Mouse (Mus musculus) telencephalon, adult 2 months (tissue): ENCODE data around the gene Mlxip.

Experiments used
- DNase-seq: peaks from one replicate; pipeline ENCODE4 v3.0.0-alpha.2; 2011; ENCODE audit warnings: low read depth, low spot score

The Mlxip gene

DNA sequence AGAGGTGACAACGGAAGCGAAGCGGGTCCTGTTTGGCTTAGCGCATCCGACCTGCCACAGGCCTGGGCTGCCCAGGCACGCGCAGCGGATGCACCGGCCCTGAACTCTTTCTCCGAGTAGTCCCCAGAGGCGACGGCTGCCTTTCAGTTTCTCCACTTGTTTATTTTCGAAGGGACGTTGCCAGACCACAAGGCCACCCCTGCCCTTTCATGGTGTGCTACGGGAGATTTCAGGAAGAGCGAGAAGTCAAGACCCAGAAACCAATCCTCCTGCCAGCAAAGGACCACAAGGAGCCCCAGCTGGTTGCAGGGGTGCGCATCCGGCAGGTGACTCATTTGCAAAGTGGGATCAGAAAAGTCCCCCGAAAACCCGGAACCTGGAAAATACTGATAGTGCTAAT lies 12.6 kb upstream of the Mlxip start:
- no peak for DNase-seq

DNA sequence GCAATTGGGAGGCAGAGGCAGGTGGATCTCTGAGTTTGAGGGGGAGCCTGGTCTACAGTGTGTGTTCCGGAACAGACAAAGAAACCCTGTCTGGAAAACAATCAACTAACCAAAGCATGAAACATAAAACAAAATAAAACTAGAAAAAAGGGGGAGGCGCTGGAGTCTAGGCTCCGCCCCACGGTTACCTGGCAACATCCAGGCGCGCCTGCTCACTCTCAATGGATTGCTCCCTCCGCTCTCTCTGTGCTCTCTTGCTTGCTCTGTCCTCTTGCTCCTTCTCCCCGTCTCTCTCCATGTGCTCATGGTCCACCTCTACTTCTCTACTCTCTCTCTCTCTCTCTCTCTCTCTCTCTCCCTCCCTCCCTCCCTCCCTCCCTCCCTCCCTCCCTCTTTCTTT lies 11.9 kb upstream of the Mlxip start:
- DNase-seq, result no peak

DNA sequence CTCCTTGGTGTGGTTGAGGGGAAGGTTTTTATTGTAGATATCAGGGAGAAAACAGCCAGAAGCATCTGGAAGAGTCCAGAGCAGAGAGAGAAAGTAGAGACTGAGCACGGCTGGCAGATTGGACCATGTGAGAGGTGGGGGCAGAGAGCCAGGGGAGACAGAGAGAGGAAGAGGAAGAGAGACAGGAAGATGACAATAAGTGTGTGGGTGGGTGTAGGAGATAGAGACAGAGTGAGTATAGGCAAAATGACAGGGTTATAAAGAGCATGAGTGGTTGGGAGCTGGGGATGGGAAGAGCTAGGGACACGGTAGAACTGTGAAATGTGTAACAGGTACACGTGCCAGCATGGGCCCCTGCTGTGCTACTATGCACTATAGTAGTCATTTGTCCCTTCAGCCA lies 6.1 kb upstream of the Mlxip start:
- no peak for DNase-seq

DNA sequence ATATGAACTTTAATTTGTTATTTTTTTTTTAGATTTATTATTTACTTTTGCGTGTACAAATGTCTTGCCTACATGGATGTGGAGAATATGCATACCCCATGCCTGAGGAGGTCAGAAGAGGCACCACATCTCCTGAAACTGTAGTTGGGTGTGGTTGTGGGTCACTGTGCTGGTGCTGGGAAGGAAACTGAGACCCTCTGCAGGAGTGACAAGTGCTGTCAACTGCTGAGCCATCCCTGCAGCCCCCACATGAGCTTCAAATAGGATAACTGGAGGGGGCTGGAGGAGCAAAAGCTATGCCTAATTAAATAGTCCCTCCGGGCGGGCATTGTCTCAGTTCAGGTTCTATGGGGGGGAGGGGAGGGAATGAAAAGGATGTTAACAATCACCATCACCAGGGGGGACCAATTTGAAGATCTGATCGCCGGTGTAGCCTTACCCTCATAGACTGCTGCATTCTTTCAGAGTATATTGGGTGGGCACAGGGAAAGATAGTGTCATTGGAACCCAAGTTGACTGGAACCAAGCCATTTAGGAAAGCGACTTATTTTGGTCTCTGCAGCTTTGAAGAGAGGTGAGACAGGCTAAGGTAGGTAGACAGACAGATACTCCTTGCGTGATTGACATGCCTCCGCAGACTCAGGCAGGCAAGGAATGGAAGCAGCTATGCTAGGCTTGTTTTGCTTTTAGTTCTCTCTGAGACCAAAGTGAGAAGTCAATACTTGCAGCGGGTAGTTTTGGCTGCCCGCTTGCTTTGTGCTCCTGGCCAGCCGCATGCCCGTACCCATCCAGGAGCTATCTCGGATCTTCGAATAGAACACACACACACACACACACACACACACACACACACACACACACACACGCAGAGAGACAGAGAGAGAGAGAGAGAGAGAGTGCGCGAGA lies 3.8 kb upstream of the Mlxip start:
- DNase-seq, result no peak

DNA sequence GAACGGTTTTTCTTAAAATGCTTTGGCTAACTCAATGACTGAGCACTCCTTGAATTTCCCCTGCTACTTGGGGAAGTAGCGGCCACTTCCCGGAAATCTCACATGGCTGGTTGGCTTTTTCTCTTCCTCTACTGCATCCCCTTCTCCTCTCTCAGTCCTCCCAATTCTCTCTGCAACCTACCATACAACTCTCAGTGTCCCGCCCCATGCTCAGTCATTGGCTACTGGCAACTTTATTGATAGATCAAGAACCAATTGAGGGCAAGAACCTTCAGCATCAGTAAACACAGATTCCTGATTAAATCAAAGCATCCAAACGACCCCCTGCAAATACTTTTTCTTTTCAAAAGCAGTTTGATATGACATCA lies 3.2 kb upstream of the Mlxip start:
- DNase-seq, result peak; percentile 79

DNA sequence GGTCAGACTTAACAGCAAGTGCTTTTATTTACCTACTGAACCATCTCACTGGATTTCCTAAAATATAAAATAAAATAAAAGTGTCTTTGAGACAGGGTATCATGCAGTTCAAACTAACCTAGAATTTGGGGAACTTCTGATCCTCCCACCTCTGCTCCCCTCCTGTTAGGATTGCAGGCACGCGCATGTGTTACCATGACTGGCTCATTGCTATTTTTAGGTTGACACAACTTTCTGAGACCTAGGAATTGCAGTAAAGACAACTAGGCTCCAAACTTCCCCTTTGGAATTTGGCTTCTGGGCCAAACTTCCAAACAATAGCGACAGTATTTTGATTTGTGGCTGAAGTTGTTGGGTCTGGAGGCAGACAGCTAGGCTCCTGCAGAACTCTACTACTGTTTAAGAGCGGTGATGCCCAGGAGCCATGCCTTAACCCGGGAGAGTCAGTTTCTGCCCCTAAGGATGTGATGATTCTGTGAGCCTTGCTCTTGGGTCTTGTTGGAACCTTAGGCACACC lies 754 bp upstream of the Mlxip start:
- DNase-seq, result no peak

DNA sequence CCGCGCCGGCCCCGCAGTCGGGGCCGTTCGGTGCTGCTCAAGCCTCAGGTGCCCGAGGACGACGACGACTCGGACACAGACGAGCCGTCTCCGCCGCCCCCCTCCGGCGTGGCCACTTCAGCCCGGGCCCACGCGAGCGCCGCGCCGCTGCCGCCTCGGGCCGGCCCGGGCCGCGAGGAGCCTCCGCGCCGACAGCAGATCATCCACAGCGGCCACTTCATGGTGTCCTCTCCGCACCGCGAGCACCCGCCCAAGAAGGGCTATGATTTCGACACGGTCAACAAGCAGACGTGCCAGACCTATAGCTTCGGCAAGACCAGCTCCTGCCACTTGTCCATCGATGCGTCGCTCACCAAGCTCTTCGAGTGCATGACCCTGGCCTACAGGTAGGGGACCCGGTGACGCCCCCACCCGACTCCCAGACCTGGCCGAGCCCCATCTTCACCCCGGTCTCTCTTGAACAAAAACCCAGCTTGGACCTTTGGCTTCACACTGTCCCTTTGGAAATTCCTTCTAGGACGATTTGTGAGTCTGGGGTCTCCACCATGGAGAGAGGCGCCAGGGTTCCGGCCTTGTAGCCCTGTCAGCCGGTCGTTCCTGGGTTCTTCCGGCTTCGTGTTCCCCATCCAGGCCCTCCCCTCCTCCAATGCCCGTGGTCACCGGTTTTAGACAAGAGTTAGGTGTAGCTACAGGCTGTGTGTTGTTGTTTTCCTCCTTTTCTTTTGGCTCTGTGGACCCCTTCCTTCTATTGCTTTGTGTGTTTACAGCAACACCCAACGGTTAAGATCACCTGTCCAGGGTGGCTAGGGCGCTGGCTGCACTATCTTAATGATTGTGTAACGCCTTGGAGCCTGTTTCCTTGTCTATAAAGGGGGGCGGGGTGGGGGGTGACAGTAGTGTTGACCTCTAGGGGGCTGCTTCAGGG lies 621 bp downstream of the Mlxip start:
- DNase-seq, result no peak

DNA sequence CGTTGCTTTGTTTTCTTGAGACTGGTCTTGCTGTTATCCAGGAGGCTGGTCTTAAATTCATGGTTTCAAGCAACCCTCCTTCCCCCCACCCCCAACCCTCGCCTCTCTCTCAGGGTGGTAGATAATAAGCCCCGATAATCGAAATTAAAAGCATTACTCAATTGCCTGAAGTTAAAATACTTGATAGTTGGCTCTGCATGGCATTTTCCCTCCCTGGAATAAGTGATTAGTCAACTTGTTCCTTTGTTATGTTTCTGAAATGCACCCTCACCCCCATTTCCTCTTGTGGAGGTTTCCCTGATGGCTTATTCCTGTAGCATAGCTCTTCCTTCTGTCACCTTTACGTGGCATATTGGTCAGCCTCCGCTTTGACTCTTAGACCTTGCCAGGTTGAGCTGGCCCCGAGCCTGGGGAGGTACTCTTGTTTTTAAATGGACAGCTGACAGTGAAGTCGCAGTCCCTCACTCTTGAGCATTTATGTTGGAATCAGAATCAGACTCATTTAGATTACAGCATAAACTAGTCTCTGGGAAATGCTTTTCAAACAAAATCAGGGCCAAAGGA lies 2.4 kb downstream of the Mlxip start:
- no peak for DNase-seq

DNA sequence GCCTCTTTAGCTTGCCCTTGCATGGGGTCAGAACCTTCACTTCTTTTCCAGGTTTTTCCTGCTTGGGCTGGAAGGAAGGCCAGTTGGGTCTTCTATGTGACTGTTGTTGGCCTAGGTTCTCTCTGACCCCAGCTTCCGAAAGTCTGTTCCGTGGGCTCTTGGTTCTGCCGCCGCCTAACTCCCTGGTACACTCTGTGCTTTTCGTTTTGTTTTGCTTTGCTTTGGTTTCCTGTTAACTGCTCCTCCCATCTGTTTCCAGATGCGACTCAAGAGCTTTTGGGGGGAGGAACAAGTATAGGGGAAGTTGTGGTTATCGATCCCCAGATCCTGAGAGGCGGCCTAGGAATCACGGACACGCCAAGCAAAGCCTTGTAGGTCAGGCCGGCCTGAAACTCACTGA lies 3.2 kb downstream of the Mlxip start:
- no peak for DNase-seq

DNA sequence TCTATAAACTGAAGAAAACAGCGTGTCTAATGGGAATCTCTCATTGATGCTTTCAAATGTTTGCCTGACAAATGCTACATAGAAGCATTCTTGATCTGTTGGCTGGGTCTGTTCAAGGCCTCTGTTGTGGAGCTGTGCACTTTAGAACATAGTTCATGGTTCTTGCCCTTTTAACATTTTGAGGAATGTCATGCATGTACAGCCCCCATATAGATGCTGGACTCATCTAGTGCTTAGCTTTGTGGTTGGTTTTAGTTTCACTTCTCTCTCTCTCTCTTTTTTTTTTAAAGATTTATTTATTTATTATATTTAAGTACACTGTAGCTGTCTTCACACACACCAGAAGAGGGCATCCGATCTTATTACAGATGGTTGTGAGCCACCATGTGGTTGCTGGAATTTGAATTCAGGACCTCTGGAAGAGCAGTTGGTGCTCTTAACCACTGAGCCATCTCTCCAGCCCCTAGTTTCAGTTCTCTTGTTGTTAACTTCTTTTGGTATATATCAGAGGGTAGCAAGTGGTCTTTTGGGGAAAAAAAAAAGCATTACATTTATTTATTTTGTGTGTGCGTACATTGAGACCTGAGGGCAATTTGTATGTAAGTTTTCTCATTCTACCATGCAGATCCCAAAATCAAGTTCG lies 4.4 kb downstream of the Mlxip start:
- no peak for DNase-seq

DNA sequence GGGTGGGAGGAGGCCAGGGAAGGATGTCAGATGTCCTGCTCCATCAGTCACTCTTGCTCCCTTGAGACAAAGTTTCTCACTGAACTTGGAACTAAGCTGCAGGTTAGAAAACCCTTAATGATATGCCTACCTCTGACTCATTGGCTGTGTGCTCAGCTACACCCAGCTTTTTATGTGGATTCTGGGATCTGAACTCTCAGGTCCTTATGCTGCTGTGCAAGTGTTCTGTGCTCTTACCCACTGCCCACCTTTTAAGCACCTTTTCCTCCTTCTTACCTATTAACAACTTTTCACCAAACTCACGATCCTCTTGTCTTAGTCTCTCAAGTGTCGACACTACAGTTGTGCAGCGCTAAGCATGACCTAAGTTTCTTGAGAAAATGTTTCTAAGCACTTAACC lies 9.9 kb downstream of the Mlxip start:
- no peak for DNase-seq

DNA sequence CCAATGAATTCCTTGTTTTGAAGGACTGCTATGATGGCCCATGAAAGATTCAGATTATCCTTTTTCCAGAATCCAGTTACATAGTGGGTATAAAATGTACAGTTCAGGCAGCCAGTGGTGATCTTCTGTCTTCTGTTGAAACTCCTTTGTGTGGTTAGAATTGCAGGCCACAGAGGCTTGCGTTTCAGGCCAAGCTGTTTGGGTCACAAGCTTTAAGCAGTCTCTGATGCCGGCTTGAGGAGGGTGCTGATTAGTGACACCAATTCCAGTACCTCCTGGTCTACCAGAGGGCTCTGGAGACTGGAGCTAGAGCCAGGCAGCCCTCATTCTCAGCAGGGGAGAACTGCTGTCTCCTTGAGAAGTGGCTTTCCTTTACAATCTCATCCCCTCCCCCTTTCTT lies 12.4 kb downstream of the Mlxip start:
- no peak for DNase-seq

DNA sequence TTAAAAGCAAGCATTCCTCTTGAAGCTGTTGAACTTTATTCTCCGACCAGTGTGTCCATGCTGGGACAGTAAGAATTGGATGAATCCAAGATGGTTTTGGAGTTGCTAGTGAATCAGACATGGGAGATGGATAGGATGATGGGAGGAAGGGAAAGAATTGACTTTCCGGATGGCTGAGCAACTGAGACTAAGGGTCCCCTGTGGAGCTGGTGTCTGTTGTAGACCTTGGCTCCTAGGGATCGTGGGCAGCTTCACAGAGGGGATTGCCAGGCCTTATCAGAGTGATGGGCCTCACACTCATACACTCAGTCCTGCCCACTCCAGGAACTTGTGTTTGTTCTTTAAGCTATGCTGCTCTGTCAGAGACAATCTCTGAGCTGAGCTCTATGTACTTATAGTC lies 13.6 kb downstream of the Mlxip start:
- DNase-seq, result no peak

DNA sequence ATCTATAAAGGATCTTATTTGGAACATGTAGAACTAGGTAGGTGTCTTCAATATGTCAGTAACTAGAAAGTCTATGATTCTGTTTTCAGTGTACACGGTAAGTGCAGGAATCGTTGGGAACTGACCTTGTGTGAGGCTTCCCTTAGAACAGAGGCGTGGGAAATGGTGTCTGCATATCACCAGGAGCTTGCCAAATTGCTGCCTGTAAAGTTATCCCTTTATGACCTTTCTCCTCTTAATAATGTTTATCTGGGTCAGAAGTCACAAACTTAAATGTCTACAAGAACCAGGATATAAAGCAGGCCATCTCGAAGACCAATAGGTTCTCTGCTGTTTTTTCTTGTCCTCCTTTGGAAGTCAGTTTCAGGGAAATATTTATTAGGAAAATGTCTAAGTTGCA lies 17.6 kb downstream of the Mlxip start:
- DNase-seq, result no peak

DNA sequence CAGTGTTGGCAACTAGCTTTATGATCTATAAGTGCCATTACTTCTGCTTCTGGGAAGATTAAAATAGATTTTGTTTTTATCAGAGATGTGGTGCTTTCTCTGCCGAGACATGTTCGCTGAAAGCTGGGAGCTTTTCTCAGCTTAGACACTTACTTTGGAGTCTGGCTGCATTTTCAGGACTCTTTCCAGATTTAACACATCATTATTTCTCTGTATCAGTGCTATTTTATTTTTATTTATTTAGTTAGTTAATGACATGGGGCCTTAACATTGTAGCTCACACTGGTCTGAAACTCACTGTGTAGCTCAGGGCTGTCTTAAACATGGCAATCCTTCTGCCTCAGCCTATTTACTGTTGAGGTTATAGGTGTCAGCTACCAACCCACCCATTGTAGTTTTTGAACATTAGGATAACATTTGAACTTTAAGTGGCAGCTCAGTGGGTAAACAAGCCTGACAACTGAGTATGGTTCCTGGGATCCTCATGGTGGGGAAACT lies 19.3 kb downstream of the Mlxip start:
- no peak for DNase-seq

DNA sequence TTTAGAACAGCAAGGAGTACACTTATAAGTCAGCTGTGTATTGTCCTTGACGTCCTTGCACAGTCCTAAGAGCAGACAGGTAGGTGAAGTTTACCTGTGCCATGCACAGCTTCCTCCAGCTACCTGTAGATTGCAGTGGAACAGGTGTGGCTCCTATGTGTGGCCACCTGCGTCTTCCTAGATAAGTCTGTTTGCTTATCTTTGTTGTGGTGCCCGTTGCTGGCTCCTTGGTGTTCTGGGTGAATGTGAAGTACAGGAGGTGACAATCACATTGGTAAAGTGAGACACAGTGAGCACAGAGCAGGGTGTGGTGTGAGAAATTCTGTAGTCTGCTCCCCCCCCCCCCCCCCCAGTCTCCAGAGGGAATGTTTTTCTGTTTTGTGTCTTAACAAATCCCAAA lies 21.6 kb downstream of the Mlxip start:
- no peak for DNase-seq

DNA sequence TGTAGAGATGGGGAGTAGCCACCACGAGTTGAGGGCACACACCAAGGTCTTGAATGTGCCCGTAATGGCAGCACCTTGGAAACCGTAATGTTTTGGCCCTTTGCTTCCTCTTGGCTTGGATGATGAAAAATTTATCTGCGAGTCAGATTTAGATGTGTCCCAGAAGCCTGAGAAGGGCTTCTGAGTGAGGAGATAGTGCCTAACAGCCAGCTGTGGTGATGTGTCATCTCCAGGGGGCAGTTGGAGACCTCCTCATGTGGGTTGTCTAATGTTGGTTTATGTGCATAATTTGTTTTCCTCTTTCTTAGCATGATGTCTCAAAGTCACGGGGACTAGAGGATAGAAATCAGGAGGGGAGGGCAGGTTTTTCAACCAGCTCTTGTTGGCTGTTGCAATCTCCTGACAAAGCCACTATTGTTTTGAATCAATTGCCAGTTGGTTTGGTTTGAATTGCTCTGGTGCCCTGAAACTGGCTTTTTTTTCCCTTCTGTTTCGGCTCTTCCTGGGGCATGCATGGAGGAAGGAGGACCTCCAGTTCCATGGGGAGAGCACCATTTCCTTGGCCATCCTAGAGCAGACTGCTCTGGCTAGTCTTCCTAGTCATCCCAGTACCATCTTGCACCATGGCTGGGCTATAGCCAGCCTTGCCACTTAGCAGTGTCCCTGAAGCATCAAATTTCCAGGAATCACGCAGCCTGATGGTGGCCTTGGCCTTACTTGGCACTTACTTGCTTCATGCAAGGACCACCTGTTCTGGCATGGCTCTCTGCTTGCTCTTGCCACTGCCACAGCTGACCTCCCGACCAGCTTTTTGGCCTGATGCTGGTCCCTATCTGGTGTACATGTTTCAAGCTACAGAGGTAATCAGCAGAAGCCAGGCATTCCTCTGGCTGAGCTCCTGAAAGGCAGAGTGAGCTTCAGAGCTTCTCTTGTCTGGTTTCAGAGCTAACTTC lies 22.2 kb downstream of the Mlxip start:
- DNase-seq, result no peak

DNA sequence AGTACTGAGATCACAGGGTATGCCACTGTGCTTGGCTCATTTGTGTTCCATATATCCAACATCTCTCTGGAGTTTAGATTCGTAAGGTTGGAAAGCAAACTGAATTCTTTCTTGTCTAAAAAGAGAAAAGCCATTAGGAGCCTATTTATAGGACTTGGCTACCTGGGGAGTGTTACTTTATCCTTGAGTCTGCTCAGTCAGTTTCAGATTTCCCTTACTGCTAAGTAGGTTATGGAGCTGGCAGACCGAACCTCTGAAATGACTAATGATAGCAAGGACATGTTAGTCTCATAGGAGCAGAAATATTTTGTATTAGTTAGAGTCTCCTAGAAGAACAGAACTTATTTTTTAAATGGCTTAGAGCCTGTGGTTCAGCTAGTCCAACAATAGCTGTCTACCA lies 29.3 kb downstream of the Mlxip start:
- DNase-seq, result peak; percentile 71

DNA sequence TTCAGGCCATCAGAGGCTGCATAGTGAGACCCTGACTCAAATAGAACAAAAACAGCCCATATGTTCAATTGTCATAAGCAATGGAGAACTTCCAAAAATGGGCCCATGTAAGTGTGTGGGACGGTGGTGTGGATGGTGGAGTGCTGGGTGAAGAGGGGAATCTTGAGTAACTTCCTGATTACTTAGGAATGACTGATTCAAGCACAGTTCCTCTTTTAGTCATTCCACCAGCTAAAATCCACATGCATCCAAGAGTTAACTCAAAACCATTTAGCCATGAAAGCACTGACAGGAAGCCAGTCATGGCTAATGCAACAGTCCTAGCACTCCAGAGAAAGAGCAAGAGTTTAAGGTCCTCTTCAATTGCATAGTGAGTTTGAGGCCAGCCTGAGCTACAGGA lies 33.0 kb downstream of the Mlxip start:
- DNase-seq, result no peak

DNA sequence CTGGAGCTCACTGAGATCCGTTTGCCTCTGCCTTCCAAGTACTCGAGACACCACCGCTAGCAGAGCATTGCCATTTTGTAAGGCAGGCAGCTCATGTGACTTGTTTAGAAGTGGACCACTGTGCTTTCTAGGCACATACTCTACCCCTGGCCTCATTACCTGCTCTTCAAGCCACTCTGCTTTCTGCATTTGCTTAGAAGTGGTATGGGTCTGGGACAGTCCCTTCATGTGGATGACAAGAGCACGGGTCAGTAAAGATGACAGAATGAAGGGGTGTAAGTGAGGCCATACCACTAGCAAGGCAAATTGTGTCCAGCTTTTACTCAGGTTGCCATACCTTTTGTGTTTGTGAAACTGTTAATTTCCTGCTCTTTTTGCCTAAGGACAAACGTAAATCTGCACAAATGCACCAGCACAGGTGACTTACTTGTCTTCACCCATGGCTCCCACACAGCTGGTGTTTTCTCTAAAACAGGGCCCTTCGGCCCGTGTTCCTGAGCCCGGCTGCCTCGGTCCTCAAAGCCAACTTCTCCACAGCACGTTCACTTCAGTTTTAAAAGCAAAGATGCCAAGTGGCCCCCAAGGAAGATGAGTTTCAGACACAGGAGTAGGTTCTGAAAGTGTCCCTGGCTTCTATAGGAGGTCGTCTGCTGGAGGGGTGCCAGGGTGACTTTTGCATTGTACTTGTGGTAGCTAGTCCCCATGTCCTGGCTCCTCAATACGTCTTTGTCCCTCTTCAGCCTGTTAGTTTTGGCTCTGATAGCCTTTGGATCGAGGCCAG lies 37.1 kb downstream of the Mlxip start:
- DNase-seq, result no peak
